Mouse (Mus musculus): ENCODE results near the gene Actr8. TPM values are rescaled to one million over a fixed set of nuclear protein-coding genes. Genes with fewer than 3 reads are reported as not detected.

The Actr8 gene
- polyA plus RNA-seq, 1 experiment, result 22.8 TPM

DNA sequence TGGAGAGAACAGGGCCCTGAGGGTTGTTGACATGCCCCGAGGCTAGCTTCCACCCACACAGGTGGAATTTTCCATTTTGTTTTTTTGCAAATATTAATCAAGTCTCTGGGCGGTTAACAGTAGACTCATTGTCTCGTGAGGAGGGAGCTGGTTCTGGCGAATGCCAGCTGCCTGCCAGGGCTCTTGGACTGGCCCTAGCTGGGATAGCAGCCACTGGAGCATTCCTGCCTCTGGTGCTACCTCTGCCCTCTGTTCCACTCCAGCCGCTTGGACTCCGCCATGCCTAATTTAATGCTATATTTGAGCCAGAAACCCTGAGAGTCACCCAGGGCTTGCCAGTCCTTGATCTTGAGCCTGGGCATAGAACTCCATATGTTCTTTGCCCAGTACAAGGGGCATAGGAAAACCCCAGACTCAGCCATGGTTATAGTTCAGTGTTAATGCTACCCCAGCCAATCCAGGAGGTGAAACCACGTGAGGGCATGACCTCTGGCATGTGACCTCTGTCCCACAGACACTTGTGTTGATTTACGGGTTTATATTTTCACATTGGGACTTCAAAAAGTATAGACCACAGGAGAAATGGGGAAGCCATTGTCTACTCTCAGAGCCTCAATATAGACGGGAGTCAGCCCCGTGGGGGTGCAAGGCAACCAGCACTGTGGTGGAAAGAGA is 33.9 kb downstream of the Actr8 start:
- Histone ChIP-seq H3K27ac (replicated peaks; ENCODE audit: low read depth, low read length) (peak overlapping the region; percentile 97), H3K4me1 (ENCODE audit: control insufficient read depth, insufficient read depth, insufficient read length, low read length) (peaks cover 23% of the 10 kb centered on the region), H3K4me3 (ENCODE audit: insufficient read depth, low read depth, low read length) (no peak overlapping the region)

DNA sequence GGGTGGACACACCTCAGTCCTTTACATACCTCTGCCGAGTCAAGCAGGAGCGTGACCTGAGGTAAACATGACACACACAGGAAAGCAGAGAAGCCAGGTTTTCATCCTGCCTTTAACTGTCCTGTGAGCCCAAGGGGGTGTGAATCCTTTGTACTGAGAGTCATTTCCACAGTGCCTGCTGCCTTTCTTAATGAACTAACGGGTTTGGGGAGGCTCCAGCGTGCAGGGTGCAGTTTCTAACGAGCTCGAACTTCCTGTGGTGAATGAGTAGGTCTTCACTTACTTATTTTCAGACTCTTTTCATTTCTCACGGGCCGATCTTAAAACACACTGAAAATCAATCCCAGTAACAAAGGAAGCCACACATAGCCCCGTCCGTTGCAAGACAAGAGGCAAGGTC is 36.4 kb downstream of the Actr8 start:
- peaks cover 38% of the 10 kb centered on the region for H3K4me1 ChIP-seq (ENCODE audit: control insufficient read depth, insufficient read depth, insufficient read length, low read length)
- peak overlapping the region; percentile 65; the same call in 1 of the 2 replicates for H3K27ac ChIP-seq (replicated peaks; ENCODE audit: low read depth, low read length)
- no peak overlapping the region for H3K4me3 ChIP-seq (ENCODE audit: insufficient read depth, low read depth, low read length)

DNA sequence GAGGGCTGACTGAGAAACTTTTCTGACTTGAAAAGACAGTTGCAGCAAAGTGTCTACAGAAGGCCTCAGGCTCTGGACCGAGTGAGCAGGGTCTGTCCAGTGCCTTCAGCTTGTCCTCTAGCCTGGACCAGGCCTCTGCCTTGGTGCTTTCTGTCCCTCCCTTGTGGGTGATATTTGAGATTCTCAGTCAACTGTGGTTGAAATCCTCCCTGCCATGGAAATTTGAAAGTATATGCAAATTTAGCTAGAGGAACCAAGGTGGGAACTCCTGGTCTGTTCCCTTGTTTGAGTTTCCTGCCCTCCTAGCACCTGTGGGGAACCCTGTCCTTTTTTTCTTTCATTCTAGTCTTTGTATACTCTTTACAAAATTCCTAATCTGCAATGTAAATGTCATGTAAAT is 36.9 kb downstream of the Actr8 start:
- peak overlapping the region; percentile 65 for H3K27ac ChIP-seq (replicated peaks; ENCODE audit: low read depth, low read length)
- no peak overlapping the region for H3K4me3 ChIP-seq (ENCODE audit: insufficient read depth, low read depth, low read length)
- H3K4me1 ChIP-seq (ENCODE audit: control insufficient read depth, insufficient read depth, insufficient read length, low read length), result peaks cover 38% of the 10 kb centered on the region

DNA sequence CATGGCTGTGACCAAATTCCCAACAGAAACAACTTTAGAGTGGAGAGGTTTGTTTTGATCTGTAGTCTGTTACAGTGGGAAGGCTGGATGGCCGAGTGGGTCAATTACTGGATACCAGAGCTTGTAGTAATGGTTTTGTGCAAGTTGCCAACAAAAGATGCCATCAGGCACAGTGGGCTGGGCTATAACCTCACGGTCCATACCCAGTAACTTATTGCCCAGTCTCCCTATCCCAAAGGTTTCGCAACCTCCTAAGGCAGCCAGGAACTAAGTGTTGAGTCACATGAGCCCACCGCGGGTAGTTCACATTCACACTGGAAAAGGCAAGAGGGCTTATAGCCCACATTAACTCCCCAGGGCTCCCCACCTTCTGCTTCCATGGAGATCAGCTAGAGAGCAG is 38.5 kb downstream of the Actr8 start:
- Histone ChIP-seq H3K27ac (replicated peaks; ENCODE audit: low read depth, low read length) (peak overlapping the region; percentile 92), H3K4me3 (ENCODE audit: insufficient read depth, low read depth, low read length) (no peak overlapping the region), H3K4me1 (ENCODE audit: control insufficient read depth, insufficient read depth, insufficient read length, low read length) (peaks cover 31% of the 10 kb centered on the region)

DNA sequence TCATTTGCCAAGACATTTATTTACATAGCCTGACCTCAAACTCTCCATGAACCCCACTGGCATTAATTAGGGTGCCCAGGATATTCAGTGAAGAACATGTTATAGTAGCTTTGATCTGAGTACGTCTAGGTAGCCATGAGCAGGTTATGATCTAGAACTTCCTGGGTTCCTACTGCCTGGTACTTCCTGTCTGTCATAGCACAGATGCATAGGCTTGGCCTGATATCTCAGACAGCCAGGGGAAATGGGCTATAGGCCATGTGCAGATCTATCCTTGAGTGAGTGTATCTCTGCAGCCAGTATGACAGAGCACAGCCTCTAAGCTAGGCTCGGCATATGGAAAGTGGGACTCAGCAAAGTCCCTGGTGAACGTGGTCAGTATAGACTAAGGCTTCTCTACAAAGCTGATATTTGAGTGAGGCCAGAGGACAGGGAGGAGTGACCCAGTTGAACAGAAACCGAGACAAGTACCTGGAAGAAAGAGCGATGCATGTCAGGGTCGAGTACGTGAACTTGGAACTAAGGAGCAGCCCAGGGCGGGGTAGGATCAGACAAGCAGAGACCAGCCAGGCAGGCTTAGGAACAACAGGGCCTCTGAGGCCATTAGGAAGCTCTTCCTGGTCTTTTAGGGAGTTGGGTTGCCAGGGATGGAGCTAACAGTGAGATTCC is 39.8 kb downstream of the Actr8 start:
- Histone ChIP-seq H3K27ac (replicated peaks; ENCODE audit: low read depth, low read length) (peak overlapping the region; percentile 90), H3K4me1 (ENCODE audit: control insufficient read depth, insufficient read depth, insufficient read length, low read length) (peaks cover 31% of the 10 kb centered on the region), H3K4me3 (ENCODE audit: insufficient read depth, low read depth, low read length) (no peak overlapping the region)

DNA sequence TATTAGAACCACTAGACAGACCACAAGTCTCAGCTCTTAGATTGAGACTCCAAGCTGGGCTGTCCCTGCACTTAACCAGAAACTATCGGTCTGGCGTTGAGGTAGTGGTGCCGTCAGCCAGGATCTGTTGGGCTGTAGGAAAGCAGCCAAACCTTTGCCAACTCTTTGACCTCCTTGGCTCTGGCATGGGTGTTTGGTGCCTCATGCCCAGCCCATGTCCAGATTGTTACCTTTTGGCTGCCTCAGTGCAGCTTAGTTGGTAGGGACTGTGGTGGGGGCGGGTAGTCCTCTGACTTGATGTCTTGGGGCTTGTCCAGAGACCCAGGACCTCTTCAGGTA is 40.3 kb downstream of the Actr8 start:
- peak overlapping the region; percentile 90 for H3K27ac ChIP-seq (replicated peaks; ENCODE audit: low read depth, low read length)
- H3K4me3 ChIP-seq (ENCODE audit: insufficient read depth, low read depth, low read length), result no peak overlapping the region
- peaks cover 31% of the 10 kb centered on the region for H3K4me1 ChIP-seq (ENCODE audit: control insufficient read depth, insufficient read depth, insufficient read length, low read length)

DNA sequence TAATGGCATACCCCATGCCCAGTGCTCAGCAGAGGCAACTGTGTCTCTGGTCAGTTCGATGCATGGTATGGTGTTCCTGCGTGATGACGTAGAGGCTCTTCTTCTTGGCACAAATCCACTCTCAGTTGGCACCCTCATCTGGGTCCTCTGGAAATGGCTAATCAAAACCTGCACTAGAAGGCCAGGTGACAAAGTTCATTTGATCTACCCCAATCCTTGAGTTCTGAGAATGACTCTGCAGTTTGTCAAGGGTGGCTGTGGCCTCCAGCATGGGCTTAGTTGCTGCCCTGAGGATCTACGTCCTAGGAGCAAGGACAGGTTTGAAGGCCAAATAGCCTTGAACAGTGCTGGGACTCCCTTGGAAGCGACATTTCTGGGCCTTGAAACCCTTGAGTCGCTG is 40.7 kb downstream of the Actr8 start:
- Histone ChIP-seq H3K4me3 (ENCODE audit: insufficient read depth, low read depth, low read length) (no peak overlapping the region), H3K27ac (replicated peaks; ENCODE audit: low read depth, low read length) (peak overlapping the region; percentile 41), H3K4me1 (ENCODE audit: control insufficient read depth, insufficient read depth, insufficient read length, low read length) (peaks cover 31% of the 10 kb centered on the region)

DNA sequence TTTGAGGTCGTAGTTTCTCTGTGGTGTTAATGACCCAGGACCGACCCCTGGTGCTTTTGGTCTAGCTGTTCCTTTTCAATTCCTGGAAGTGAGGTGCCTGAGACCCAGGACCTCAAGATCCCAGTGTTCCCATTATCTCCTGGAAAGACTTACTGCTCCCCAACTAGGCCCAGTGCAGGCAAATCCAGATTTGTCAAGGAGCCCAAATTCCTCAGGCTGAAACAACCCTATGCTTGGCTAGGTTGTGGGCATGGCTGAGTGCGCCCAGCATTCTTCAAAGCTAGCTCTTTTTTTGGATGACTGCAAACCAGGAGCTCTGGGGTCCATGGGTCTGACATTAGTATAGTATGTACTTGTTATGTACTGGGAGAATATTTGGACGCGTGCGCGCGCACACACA is 41.2 kb downstream of the Actr8 start:
- H3K27ac ChIP-seq (replicated peaks; ENCODE audit: low read depth, low read length), result peak overlapping the region; percentile 41
- peaks cover 31% of the 10 kb centered on the region for H3K4me1 ChIP-seq (ENCODE audit: control insufficient read depth, insufficient read depth, insufficient read length, low read length)
- H3K4me3 ChIP-seq (ENCODE audit: insufficient read depth, low read depth, low read length), result no peak overlapping the region

DNA sequence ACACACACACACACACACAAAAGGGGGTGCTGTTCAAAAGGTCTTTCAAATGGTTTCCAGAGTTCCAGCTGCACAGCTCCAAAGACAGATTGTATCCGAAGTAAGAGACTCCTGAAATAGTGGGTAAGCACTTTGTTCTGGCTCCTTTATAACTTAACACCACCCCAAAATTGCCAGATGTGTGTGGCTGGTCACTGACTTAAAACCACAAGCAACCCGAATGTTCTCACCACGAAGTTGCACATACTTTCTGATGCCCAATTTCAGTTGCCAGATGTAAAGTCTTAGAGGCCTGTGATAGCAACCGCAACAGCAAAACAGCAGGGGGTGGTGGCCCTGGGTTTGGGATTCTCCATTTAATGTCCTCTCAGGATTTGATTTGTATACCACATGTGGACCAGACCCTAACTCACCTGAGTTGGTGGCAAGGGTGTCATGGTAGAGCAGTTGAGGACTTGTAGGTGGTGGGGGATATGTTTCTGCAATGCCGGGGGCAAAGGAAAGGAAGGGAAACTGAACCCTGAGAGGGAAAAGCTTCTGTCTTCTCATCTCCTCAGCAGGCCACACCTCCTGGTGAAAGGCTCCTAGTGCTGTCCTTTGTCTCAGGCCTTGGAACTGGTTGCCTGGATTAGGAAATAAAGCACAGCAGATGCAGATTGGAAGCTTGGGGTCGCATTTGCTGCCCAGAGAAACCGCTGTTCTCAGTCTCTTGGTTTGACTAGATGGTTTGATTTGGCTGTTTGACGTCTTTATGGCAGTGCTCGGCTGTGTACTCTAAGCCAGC is 41.8 kb downstream of the Actr8 start:
- Histone ChIP-seq H3K27ac (replicated peaks; ENCODE audit: low read depth, low read length) (peak overlapping the region; percentile 36; the same call in 1 of the 2 replicates), H3K4me1 (ENCODE audit: control insufficient read depth, insufficient read depth, insufficient read length, low read length) (peaks cover 29% of the 10 kb centered on the region), H3K4me3 (ENCODE audit: insufficient read depth, low read depth, low read length) (no peak overlapping the region)

DNA sequence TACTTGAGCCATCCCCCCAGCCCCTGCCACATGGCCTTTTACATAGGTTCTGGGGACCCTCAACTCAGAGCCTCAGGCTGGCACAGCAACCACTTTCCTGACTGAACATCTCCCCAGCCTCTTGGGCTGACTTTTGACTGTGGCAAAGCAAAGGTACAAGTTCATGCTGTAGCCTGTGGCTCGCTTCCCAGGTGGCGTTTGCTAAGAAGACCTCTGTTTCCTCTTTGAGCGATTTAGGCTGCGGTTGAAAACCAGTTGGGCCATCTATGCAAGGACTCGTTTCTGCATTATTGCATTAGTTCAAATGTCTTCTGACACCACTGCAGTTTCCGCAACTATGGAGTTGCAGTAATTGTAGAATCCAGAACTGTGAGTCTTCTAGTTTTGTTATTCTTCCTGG is 44.3 kb downstream of the Actr8 start:
- H3K27ac ChIP-seq (replicated peaks; ENCODE audit: low read depth, low read length), result no peak overlapping the region

DNA sequence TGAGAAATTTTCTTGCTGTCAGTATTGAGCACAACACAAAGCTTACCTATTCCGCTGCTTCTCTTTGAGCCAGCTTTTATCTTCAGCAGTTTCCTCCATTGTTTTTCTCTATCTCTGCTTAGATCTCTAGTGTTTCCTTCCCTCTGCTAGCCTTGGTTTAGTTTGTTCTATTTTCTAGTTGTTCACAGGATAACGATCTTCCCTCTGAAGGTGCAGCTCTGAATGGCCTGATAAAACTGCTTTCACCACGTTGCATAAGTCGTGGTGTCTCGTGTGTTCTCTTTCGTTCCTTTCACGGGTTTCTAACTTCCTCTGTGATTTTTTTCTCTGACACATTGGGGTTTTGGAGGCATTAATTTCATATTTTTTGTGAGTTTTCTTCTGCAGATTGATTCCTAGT is 46.2 kb downstream of the Actr8 start:
- no peak overlapping the region for H3K4me3 ChIP-seq (ENCODE audit: insufficient read depth, low read depth, low read length)
- H3K4me1 ChIP-seq (ENCODE audit: control insufficient read depth, insufficient read depth, insufficient read length, low read length), result peaks cover 3% of the 10 kb centered on the region; the same call in 1 of the 2 replicates
- no peak overlapping the region for H3K27ac ChIP-seq (replicated peaks; ENCODE audit: low read depth, low read length)

More for the DNA sequence above, 44.3 kb downstream of the Actr8 start:
- Histone ChIP-seq H3K4me1 (ENCODE audit: control insufficient read depth, insufficient read depth, insufficient read length, low read length) (peaks cover 13% of the 10 kb centered on the region), H3K4me3 (ENCODE audit: insufficient read depth, low read depth, low read length) (no peak overlapping the region)

DNA sequence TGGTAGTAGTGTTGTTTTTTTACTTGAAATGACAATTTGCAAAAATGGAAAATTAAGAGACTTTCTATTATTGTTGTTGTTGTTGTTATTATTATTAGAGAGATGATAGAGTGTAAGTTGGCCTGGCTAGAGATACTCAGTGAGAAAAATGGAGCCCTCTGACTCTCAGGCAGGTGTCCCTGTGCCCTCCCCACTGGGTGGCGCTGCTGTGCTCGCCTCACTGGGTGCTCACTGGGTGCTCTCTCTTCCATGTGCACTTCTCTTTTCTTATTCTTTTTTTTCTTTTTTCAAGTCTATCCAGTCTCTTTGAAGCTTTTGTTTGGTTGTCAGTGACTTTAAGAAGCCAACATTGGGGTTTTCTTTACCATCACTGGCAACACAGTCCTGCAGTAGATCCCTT is 49.2 kb downstream of the Actr8 start:
- Histone ChIP-seq H3K4me1 (ENCODE audit: control insufficient read depth, insufficient read depth, insufficient read length, low read length) (no peaks in the 10 kb centered on the region), H3K27ac (replicated peaks; ENCODE audit: low read depth, low read length) (no peak overlapping the region), H3K4me3 (ENCODE audit: insufficient read depth, low read depth, low read length) (no peak overlapping the region)

DNA sequence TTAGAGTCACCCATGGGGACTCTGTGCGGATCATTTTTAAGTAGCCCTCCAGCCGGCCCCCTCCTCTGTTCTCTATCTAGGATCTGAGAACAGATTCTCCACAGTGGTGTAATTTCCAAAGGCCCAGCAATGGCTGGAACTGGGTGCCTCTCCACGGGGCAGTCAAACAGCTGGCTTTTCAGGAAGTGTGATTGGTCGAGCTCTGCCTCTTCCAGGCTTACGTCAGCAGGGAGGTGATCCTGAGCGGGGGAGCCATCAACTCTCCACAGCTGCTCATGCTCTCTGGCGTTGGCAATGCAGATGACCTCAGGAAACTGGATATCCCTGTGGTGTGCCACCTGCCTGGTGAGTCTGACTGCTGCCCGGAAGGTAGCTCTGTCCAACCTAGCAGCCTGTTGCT is 55.3 kb downstream of the Actr8 start:
- Histone ChIP-seq H3K27ac (replicated peaks; ENCODE audit: low read depth, low read length) (no peak overlapping the region), H3K4me1 (ENCODE audit: control insufficient read depth, insufficient read depth, insufficient read length, low read length) (no peaks in the 10 kb centered on the region), H3K4me3 (ENCODE audit: insufficient read depth, low read depth, low read length) (no peak overlapping the region)

DNA sequence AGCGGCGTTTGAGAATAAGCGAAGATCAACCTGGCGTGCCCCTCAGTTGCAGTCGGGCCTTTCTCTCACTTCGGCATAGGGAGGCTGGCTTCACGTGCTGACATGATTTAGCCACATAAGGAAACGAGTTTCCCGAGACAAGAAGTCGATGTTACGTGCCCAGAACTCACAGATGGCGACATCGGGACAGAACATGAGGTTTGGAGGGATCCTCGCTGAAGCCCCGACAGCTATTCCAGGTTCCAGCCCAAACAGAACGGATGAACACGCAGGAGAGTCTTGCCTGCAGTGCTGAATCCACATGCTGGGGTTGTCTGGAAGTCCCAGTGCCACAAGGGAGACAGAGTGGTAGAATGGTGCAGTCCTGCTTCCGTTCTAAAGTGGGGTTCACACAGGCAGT is 60.3 kb downstream of the Actr8 start:
- no peak overlapping the region for H3K4me3 ChIP-seq (ENCODE audit: insufficient read depth, low read depth, low read length)
- H3K4me1 ChIP-seq (ENCODE audit: control insufficient read depth, insufficient read depth, insufficient read length, low read length), result no peaks in the 10 kb centered on the region
- no peak overlapping the region for H3K27ac ChIP-seq (replicated peaks; ENCODE audit: low read depth, low read length)

DNA sequence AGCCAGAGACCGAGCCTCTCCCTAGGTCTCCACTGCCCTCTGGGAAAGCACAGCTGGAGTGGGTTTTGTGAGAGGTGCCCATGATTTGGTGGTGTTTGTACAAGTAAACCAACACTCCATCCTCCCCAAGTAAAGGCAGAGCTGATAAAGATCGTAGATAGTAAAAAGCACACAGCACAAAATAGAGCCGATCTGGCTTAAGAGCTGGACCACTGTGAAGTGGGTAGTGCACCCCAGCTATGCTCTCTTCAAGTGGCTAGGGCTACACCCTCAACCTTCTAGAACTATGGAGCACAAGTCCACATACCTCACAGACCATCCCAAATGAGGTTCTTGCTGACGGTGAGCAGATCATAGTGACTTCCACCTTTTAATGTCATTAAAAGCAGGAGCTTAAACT is 61.3 kb downstream of the Actr8 start:
- H3K4me1 ChIP-seq (ENCODE audit: control insufficient read depth, insufficient read depth, insufficient read length, low read length), result no peaks in the 10 kb centered on the region
- H3K27ac ChIP-seq (replicated peaks; ENCODE audit: low read depth, low read length), result no peak overlapping the region
- no peak overlapping the region for H3K4me3 ChIP-seq (ENCODE audit: insufficient read depth, low read depth, low read length)

Measured in brown adipose tissue, adult 24 weeks (tissue).